Mouse (Mus musculus): ENCODE results near the gene Ccdc153.

Gene Ccdc153

DNA sequence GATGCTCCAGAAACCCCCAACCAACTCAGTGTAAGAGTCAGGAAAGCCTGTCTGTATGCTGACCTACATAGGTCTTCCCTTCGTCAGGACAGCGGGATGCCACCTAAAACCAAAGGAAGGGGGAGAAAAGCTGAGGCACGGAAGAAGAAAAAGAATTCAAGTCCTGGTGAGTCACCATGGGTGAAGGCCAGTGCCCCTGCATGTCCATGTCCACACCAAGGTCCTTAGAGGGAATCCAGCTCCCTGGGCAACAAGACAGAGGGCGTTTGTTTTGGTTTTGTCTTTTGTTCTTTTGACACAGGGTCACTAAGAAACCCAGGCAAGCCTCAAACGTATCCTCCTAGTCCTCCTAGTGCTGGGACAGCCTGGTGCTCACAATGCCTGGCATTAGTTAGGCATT lies 435 bp downstream of the Ccdc153 start:
- no peak for DNase-seq (ENCODE audit: low spot score)

DNA sequence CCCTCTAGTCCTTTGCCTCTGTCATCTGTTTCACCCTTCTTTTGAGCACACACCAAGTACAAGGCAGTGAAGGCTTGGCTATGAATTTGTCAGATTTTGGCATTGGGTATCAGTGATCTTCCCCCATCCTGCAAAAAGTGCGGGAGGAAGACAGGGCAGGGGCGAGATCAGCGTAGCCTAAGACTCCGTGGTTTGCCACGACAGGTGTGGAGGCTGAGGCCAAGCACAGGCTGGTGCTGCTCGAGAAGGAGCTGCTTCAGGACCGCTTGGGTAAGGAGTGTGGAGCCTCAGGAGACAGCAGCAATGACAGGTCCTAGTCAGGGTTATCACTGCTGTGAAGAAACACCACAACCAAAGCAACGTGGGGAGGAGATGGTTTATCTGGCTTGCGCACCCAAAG lies 942 bp downstream of the Ccdc153 start:
- DNase-seq (ENCODE audit: low spot score): no peak

DNA sequence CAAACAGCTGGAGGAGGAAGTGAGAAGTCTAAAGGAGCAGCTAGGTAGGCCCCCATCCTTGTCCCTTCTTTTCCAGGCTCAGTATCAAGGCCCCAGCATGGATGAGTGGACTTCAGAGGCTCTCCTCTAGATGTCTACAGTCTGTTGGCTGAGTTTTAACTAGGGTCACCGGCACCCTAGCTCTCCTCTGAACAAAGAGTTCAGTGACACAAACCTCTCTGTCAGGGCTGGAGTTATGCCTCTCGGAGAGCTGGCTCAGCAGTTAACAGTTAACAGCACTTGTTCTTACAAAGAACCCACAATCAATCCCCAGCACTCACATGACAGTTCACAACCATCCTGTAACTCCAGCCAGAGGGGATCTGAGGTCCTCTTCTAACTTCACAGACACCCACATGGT lies 3.1 kb downstream of the Ccdc153 start:
- DNase-seq (ENCODE audit: low spot score): no peak

DNA sequence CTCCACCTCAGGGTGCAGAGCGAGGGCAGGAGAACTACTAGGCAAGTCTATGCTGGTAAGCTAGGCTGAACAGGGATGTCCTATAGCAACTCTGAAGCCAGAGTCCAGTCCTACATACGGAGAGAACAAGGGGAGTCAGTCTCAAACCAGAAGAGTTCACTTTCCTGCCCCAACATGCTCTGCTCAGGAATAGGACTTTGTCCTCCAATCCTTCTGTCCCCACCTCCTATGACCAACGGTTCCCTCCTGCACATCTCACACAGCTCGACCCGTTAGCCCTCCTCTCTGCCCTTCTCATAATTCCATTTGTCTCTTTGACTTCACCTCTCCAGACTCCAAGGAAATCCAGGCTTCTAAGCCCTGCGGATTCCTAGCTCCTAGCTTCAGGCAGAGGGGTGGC lies 7.4 kb downstream of the Ccdc153 start:
- DNase-seq (ENCODE audit: low spot score): no peak

DNA sequence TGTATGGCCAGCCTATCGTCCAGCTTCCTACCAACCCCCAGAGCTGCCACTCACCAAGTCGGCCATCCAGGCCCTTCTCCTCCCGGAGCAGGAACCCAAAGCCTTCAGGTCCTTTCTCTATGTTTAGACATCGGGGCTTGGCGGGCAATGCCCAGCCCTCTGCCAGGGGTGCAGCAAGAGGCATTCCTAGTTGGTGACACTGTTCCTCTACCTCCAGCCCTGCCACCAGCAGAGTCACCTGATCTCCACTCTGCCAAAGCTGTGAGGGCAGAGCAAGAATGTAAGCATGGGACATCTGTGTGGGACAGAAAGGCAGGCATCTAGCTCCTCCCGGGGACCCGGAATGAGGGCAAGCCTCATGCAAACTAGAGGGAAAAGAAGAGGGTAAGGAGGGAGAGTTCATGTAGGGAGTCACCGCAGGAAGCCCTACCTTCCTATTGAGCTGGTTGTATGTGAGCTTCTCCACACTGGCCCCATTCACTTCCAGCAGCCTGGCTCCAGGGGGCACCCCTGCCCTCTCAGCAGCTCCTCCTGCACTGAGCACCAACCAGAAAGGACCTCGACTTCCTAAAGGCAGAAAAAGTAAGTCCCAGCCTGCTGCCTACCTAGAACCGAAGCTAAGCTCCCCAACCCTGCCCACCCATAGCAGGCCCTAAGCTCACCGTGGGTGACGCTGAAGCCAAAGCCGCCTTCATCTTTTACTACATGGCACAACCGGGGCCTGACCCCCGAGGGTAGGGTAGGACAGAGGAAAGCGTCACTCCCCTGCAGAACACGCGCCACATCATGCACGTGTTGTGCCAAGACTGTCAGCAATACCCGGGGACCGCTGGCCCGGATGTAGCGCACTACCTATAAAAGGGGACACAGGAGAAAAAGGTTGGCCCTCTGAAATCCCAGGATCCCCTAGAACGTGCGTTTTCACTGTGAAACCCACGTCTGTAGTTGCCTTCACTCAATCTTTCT lies 9.0 kb downstream of the Ccdc153 start:
- DNase-seq (ENCODE audit: low spot score): peak; percentile 41

DNA sequence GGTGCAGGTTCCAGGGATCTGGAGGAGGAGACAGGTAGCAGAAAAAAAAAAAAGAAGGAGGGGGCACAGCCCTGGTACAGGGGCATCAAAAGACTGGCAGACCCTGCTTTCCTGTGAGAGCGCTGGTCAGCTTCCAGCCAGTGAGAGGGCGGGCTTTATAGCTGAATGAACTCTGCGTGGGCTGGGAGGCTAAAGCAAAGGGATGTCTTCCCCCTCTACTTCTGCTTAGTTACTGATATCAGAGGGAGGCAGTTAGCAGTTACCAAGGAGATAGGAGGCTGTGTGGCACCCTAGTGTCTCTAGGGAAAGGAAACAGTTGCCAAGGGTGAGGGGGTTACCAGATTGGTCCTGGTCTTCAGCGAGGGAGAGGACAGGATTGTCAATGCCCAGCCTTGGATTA lies 10.0 kb downstream of the Ccdc153 start:
- DNase-seq (ENCODE audit: low spot score): no peak

DNA sequence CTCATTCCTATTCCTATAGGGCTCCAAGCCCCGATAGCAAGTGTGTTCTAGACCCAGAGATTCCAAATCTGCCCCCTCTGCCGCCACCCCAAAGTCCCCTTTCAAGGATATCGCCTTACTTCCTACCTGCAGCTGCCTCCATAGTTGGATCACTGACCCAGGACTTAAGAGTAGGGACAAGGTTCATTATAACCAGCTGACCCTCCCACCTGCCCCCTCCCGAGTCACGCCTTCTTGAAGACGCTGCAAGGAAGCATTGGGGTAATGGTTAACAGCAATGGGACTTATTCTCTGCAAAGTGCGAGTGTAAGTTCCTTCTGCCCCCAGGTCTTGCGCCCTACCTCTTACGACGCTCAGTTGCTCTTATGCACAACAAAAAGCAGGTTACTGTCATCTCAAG lies 10.8 kb downstream of the Ccdc153 start, which contains the start of gene Pdzd3:
TSS of gene Pdzd3 (minus strand) at position 158 of the 400 bp plus-strand sequence.
- no peak for DNase-seq (ENCODE audit: low spot score)

DNA sequence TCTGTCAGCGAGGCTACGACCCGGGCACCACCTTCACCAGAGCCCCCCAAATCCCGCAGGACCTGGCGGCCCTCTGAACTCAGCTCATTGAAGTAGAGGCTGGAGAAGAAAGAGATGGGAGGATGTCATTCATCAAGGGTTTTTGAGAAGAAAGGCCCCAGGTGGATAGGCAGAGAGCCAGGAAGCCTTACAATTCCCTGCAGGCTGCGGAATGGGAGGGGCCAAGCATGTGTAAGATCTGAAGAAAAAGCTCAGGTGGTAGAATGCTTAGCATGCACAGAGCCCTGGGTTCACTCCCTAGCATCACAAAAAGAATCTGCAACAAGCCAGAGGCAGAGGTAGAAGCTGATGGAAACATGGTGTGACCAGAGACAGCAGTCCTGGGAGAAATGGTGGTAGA lies 13.0 kb downstream of the Ccdc153 start:
- peak; percentile 22 for DNase-seq (ENCODE audit: low spot score)

DNA sequence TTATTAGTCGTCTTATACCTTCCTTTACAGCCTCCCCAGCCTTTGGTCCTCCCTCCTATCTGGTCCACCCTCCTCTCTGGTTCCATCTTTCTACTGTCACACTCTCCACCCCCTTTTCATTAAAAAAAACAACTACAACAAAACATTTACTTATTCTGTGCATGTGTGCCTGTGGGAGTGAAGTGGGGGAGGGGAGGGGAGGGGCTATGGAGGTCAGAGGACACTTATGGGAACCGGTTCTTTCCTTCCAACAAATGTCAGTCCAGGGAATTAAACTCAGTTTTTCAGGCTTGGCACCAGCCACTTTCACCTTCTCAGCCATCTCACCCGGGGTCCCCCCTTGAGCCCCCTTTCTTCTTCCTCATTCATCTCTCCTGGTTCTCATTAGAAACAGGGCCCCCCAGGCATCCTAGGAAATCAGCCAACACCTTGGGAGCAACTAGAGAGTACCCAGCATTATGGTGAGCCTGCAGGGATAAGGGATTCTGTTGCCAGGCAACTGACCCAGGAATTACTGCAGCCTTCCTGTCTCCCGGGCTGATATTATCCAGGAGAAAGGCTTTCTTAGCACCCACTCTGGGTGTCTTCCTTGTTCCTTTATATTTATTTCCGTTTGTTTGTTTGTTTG lies 14.1 kb downstream of the Ccdc153 start:
- no peak for DNase-seq (ENCODE audit: low spot score)

DNA sequence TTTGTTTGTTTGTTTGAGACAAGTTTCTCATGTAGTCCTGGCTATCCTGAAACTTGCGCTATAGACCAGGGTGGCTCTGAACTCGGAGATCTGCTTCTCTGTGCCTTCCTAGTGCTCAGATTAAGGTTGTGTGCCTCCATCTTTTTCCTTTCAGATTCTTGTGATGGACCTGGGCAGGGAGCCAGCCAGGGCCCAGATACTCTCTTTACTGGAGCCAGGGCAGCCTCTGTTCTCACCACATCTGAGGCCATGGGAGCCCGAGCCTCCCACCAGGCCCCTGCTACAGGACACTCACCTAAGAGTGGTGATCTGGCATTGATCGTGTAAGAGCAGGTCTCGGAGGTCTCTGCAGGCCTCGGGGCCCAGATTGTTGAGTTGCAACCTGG lies 14.7 kb downstream of the Ccdc153 start:
- DNase-seq (ENCODE audit: low spot score): no peak

DNA sequence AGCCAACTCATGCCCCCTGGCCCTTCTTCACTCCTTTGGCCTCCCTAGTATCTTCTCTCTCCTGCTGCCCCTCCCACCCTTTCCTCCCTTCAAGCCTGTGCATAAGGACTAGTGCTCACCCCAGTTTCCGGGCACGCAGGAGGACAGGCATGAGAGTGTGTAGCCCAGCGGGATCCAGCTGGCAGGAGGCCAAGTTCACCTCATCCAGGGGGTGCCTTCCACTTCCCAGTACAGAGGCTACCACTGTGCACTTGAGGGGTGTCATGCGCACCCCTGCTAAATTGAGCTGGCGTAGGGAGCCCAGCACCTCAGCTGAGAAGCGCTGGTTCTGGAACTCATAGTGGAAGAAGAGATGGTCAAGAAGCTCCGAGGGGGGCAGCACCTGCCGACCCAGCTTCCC lies 15.7 kb downstream of the Ccdc153 start:
- DNase-seq (ENCODE audit: low spot score): no peak

DNA sequence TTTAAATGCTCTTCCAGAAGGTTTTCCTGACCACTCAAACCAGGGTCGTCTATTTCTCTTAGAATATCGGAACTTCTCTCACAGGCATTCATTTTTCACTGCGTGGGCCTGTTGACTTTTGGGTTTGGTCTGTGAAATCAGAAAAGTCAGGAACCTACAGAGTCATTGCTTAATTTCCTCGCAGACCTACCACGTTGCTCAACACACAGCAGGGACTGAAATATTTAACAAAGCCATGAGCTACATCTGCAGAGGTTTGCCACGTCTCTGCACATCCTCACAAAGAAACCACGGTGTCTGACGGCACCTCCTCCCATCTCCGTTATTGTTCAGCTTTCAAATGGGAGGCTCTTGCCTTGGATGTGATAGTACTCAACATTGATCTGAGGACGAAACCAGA lies 18.5 kb downstream of the Ccdc153 start:
- DNase-seq (ENCODE audit: low spot score): no peak

DNA sequence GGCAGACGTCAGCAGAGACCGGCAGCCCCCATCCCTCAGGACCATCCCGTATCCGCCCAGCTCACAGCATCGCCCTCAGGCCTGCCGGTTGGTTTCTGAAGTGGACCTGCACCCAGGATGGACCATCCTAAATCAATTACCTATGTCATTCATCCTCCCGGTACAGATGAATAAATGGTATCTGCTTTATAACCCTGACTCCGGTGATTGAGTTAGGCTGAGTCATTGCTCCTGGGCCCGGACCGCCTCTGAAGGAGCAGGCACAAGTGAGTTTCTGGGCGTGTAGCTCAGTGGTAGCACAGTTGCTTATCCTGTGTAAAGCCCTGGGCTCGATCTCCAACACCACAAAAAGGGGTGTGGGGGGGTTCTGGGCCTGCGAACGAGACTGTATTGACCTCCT lies 20.9 kb downstream of the Ccdc153 start:
- DNase-seq (ENCODE audit: low spot score): no peak

DNA sequence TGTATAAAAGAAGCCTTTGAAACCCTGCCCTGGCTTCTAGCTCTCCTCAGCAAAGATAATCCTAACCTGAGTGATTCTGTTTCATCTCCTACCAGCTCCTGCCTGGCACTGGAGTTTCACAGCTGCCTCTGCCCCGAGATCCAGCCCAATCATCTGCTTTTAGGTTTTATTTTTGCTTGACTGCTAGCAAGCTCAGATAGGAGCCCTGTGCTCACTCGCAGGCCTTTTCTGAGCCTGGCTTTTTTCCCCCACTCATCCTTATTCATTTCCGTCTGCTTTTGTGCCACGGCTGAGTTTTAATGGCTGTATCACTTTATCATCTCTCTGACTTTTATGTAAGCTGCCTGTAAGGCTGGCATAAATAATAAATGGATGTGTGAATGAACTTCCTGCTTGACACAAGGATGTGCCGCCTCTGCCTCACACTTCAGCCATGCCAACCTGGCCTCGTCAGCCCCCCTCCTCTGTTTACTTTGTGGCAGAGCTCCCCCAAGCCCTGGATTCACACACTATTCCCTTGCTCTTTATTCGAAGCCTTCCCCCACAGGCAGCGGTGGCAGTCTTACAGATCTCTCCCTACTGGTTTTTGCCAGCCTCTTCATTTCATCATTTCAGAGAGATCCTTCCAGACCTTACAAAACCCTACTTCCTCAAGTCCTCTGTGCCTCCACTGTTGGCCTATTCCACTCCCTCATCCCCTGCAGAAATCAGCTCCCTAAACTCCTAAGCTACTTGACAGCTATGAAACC lies 26.2 kb downstream of the Ccdc153 start:
- no peak for DNase-seq (ENCODE audit: low spot score)

DNA sequence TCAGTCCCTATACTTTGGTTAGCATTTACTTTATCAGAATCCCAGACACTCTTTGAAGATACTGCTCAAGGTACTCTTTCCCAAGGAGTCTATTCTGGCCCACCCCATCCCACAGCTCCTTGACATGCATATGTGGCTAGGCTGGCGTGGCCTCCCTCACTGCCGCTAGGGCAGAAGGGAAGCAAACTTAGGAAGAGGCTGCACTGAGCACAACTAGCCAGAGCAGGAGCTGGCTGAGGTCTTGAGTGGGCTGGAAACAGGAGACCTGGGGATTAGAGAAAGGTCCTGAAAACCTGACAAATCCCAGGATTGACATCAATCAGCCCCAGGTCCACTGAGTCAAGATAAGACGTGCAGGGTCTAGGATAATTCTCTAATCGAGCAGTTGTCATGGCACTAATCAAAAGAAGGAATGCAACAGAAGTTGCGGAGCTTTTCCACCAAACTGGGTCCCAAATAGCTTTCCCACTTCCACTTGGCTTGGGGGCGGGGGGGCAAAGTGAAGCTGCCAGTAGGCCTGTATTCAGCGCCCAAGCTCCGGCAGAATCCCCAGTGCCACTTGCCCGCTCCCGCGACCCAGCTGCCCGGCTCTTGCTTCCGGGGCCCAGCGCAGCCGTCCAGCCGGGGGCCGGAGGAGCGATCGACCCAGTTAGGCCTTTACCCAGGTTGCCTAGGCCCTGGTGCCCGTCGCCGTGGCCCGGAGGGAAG lies 27.0 kb downstream of the Ccdc153 start:
- no peak for DNase-seq (ENCODE audit: low spot score)

DNA sequence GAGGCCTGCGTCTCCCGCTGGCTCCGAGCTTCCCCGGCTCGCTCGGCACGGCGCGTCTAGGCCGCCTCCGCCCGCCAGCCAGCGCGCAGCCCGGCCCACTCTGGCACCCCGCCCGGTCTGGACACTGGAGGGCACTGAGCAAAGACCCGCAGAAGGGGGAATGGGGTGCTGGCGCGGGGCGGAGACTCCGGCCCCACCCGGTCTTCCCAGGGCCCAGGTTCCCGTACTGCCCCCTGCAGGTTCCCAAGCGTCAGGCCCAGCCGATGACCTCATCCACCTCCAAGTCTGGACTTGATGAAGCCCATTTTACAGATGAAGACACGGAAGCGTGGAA lies 27.5 kb downstream of the Ccdc153 start:
- peak; percentile 81 for DNase-seq (ENCODE audit: low spot score)

DNA sequence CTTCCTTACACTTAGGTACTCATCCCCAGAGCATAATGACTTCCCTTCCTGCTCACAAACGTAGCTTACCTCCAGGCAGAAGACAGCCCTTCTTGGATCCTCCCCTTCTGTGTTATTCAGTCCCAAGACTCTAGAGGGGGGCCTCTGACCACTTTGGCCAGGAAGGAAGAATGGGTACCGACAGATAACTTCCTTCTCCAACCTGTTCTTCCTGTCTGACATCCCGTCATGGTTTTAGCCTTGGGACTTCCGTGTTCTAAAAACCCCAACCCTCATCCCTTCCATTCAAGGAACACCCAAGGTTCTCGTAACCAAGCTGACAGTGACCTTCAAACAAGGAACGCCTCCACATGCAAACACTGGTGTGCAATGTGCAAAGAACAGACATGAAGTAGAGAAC lies 28.0 kb downstream of the Ccdc153 start, which contains the start of gene Nlrx1:
TSS of gene Nlrx1 (minus strand) at position 168 of the 400 bp plus-strand sequence.
- peak; percentile 18 for DNase-seq (ENCODE audit: low spot score)

DNA sequence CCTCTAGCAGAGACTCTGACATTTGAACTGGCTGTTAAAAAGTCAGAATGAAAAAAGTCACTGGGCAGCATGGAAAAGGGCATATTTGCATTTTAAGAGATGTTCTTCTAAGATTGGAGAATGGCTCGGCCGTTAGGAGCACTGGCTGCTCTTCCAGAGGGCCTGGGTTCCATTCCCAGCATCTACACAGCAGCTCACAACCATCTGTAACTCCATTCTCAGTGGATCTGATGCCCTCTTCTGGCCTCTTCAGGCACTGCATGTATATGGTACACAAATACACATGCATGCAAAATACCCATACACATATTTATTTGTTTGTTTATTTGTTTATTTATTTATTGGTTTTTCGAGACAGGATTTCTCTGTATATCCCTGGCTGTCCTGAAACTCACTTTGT lies 28.6 kb downstream of the Ccdc153 start:
- peak; percentile 41 for DNase-seq (ENCODE audit: low spot score)

DNA sequence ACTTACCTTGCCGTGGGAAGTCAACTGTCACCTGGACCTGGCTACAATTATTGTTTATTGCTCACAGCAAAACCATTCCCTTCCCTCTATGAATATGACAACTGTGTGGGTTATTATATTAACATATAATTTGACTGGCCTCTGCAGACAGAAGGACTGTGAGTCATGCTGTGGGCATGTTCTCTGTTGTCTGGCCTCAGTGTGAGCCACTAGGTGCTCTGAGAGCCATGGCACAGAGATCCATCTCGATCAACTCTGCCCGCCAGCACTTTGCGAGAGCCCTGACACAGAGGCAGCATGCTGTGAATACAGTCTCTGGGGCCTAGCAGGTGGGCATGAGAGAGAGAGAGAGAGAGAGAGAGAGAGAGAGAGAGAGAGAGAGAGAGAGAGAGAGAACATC lies 29.5 kb downstream of the Ccdc153 start:
- no peak for DNase-seq (ENCODE audit: low spot score)

DNA sequence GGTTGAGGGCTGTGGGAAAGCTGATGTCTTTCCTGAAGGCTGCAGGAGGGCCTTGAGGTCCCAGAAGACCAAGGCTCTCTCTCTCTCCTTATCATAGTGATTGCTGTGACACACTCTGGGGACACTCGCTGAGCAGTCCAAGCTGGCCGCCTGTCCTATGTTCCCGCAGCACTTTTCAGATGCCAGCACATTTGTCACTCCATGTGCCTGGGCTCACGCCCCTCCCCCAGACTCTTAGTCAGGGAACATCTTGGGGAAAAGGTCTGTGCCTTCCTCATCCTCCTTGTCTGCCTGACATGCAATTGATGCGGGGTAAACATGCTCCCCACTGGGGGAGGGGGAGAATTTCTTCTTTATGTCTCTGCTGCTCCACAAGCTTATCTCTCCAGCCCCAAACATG lies 42.7 kb downstream of the Ccdc153 start:
- no peak for DNase-seq (ENCODE audit: low spot score)

DNA sequence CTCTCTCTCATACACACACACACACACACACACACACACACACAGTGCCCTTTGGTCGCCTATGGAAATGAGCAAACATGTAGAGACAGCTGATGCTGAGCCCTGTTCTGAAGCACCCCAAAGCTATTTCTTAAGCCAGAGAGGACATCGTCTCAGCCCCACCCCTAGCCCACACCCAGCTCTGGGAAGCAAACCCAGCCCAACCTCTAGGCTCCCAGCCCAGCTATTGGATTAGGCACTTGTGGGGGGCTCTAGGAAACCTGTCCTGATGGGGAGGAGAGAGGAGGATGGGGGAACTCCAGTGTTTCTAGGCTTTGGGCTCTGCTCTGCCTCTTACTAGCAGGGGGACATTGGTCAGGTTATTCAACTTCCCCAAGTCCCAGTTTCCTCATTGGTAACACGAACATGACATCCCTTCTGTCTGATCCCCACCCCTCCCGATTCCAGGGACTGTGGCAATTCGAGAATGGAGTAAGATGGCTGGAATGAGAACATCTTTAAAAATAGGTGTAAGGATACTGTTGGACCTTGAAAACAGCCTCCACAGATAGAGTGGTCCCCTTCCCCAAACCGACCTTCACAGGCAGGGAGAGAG lies 45.9 kb downstream of the Ccdc153 start:
- no peak for DNase-seq (ENCODE audit: low spot score)

DNA sequence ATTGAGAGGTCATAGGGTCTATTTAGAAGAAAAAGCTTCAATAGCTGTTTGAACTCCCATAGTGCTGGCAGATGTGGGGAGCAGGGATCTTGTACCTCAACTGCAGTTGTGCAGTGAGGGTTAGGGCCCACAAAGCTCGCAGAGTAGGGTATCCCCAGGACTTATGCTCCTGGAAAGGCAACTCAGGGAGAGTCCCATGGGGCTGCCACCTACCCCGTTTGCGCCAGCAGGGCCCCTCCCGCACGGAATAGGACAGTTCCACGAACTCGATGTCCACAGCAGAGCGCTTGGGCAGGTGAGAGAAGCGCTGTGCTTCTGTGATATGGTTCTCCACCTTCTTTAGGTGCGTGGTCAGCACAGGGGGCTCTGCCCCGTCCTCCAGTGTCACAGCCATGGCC lies 46.5 kb downstream of the Ccdc153 start:
- no peak for DNase-seq (ENCODE audit: low spot score)
